In genomic region chr10:100160532-100160852, GRCm38 (mm10) we compare ENCODE assay signal across 14 mouse cellular contexts.
DNase-seq lines count a peak whose midpoint lies in the region; ATAC-seq and TF ChIP-seq lines count a peak whose summit lies in the region.
"Had no signal": no experiment of that assay in that cellular context is flagged by ENCODE, and none has a peak within 500 bp of the region (broad histone marks: within the 10 kb centered on the region; RNA-seq: fewer than 3 reads in every experiment).

No protein-coding gene starts in this region.

- TF ChIP-seq EP300 in stomach, postnatal 0 days (optimal IDR thresholded peaks at IDR 0.05) = no peak

- H3K4me2 ChIP-seq in heart, embryonic 12.5 days = peak overlapping the region; percentile 59; the same call in 1 of the 2 replicates
- H3K4me2 ChIP-seq in lung, embryonic 16.5 days (ENCODE audit: low read depth, low read length) = peak overlapping the region; percentile 37; the same call in 1 of the 2 replicates
- H3K4me2 ChIP-seq in liver, embryonic 11.5 days = peak overlapping the region; percentile 17; the same call in 1 of the 2 replicates
- no peak overlapping the region; the same call in 1 of the 2 replicates for H3K4me2 ChIP-seq in stomach, postnatal 0 days (replicated peaks; ENCODE audit: low read depth)
- no peak overlapping the region for H3K4me2 ChIP-seq in midbrain, embryonic 15.5 days
- H3K4me2 ChIP-seq: limb, embryonic 13.5 days; midbrain, embryonic 13.5 days; neural tube, embryonic 12.5 days had no signal

- H3K27me3 ChIP-seq in heart, embryonic 12.5 days (replicated peaks) = no peaks in the 10 kb centered on the region
- no peaks in the 10 kb centered on the region for H3K27me3 ChIP-seq in lung, embryonic 16.5 days (ENCODE audit: control insufficient read depth, insufficient read depth, low read depth, low read length)
- H3K27me3 ChIP-seq in liver, embryonic 11.5 days (replicated peaks; ENCODE audit: control insufficient read depth, insufficient read depth, low read length) = no peaks in the 10 kb centered on the region
- H3K27me3 ChIP-seq in stomach, postnatal 0 days (ENCODE audit: control insufficient read depth, insufficient read depth, low read length) = no peaks in the 10 kb centered on the region
- H3K27me3 ChIP-seq in midbrain, embryonic 15.5 days (replicated peaks) = no peaks in the 10 kb centered on the region
- H3K27me3 ChIP-seq: limb, embryonic 13.5 days; midbrain, embryonic 13.5 days; neural tube, embryonic 12.5 days had no signal

- ATAC-seq in heart, embryonic 12.5 days (ENCODE audit: insufficient number of reproducible peaks, low FRiP score) = no peak
- ATAC-seq in lung, embryonic 16.5 days (ENCODE audit: low read depth) = peak; percentile 16; the same call in 1 of the 2 replicates
- no peak for ATAC-seq in liver, embryonic 11.5 days (replicated peaks; ENCODE audit: low FRiP score)
- ATAC-seq in stomach, postnatal 0 days (ENCODE audit: low FRiP score, low TSS enrichment) = no peak
- no peak for ATAC-seq in midbrain, embryonic 15.5 days (replicated peaks)
- ATAC-seq: midbrain, embryonic 13.5 days had no signal

- intact Hi-C loops in heart, postnatal 10 days (cut with DNase I) = loop anchor here (10.0 kb wide), 1 partner anchor 406 kb away; the partner anchor contains the start of gene Csl

- no peak for DNase-seq in heart, postnatal 10 days
- DNase-seq in lung, postnatal 36 days = no peak
- DNase-seq in liver, embryonic 11.5 days (ENCODE audit: low spot score) = no peak
- DNase-seq in stomach, postnatal 0 days (ENCODE audit: low spot score) = no peak
- DNase-seq in spleen, adult 18-20 months = no peak
- DNase-seq: cerebellum, adult 11 months; gastrocnemius, postnatal 14 days; right cerebral cortex, adult 18-20 months had no signal

- peak overlapping the region; percentile 77 for H3K27ac ChIP-seq in heart, embryonic 12.5 days (ENCODE audit: poor library complexity, severe bottlenecking)
- peak overlapping the region; percentile 76 for H3K27ac ChIP-seq in lung, embryonic 16.5 days (ENCODE audit: low read length)
- H3K27ac ChIP-seq in liver, embryonic 11.5 days (ENCODE audit: low read depth, low read length) = no peak overlapping the region
- peak overlapping the region; percentile 45 for H3K27ac ChIP-seq in stomach, postnatal 0 days (replicated peaks)
- H3K27ac ChIP-seq in midbrain, embryonic 15.5 days = no peak overlapping the region
- H3K27ac ChIP-seq: midbrain, embryonic 13.5 days; neural tube, embryonic 12.5 days had no signal

- peaks cover 10% of the 10 kb centered on the region for H3K4me1 ChIP-seq in heart, embryonic 12.5 days (replicated peaks)
- H3K4me1 ChIP-seq in lung, embryonic 16.5 days (replicated peaks; ENCODE audit: control insufficient read depth, insufficient read depth, low read length) = peaks cover 6% of the 10 kb centered on the region
- H3K4me1 ChIP-seq in liver, embryonic 11.5 days (replicated peaks; ENCODE audit: control insufficient read depth, insufficient read depth, low read length) = no peaks in the 10 kb centered on the region
- no peaks in the 10 kb centered on the region for H3K4me1 ChIP-seq in stomach, postnatal 0 days (replicated peaks; ENCODE audit: control insufficient read depth, insufficient read depth)
- H3K4me1 ChIP-seq in midbrain, embryonic 15.5 days = no peaks in the 10 kb centered on the region
- H3K4me1 ChIP-seq: midbrain, embryonic 13.5 days; neural tube, embryonic 12.5 days had no signal

- no peaks in the 10 kb centered on the region for H3K9me3 ChIP-seq in heart, embryonic 12.5 days (replicated peaks)
- no peaks in the 10 kb centered on the region for H3K9me3 ChIP-seq in lung, embryonic 16.5 days (ENCODE audit: control insufficient read depth, low read length)
- H3K9me3 ChIP-seq in liver, embryonic 11.5 days (ENCODE audit: control insufficient read depth, low read length) = no peaks in the 10 kb centered on the region
- no peaks in the 10 kb centered on the region for H3K9me3 ChIP-seq in stomach, postnatal 0 days (ENCODE audit: control insufficient read depth, low read length)
- no peaks in the 10 kb centered on the region for H3K9me3 ChIP-seq in midbrain, embryonic 15.5 days
- H3K9me3 ChIP-seq: limb, embryonic 13.5 days; midbrain, embryonic 13.5 days; neural tube, embryonic 12.5 days had no signal

- no peak for TF ChIP-seq CTCF in stomach, postnatal 0 days (IDR thresholded peaks at IDR 0.05; ENCODE audit: low read depth)

- H3K9ac ChIP-seq in heart, embryonic 12.5 days = no peak overlapping the region
- H3K9ac ChIP-seq in lung, embryonic 16.5 days (ENCODE audit: low read length) = no peak overlapping the region
- H3K9ac ChIP-seq in liver, embryonic 11.5 days (ENCODE audit: low read depth, low read length) = no peak overlapping the region
- no peak overlapping the region for H3K9ac ChIP-seq in stomach, postnatal 0 days (ENCODE audit: low read length)
- H3K9ac ChIP-seq in midbrain, embryonic 15.5 days = no peak overlapping the region
- H3K9ac ChIP-seq: limb, embryonic 13.5 days; midbrain, embryonic 13.5 days; neural tube, embryonic 12.5 days had no signal

- H3K36me3 ChIP-seq in heart, embryonic 12.5 days = no peaks in the 10 kb centered on the region
- no peaks in the 10 kb centered on the region for H3K36me3 ChIP-seq in lung, embryonic 16.5 days (ENCODE audit: control insufficient read depth, insufficient read depth, low read length)
- H3K36me3 ChIP-seq in liver, embryonic 11.5 days (ENCODE audit: control insufficient read depth, insufficient read depth, low read length) = no peaks in the 10 kb centered on the region
- H3K36me3 ChIP-seq in stomach, postnatal 0 days (ENCODE audit: control insufficient read depth, insufficient read depth, low read length) = no peaks in the 10 kb centered on the region
- no peaks in the 10 kb centered on the region for H3K36me3 ChIP-seq in midbrain, embryonic 15.5 days (replicated peaks)
- H3K36me3 ChIP-seq: limb, embryonic 13.5 days; midbrain, embryonic 13.5 days; neural tube, embryonic 12.5 days had no signal

- 50% methylated on average over 4 of the region's 4 CpGs for WGBS in heart, embryonic 12.5 days
- 26% methylated on average over 4 of the region's 4 CpGs for WGBS in lung, embryonic 16.5 days
- WGBS in liver, embryonic 11.5 days = 60% methylated on average over 4 of the region's 4 CpGs
- 34% methylated on average over 4 of the region's 4 CpGs for whole genome bisulfite sequencing in stomach, postnatal 0 days
- WGBS in midbrain, embryonic 15.5 days = 77% methylated on average over 4 of the region's 4 CpGs

- no peak overlapping the region for H3K4me3 ChIP-seq in heart, embryonic 12.5 days
- no peak overlapping the region for H3K4me3 ChIP-seq in lung, embryonic 16.5 days (ENCODE audit: low read length)
- no peak overlapping the region for H3K4me3 ChIP-seq in liver, embryonic 11.5 days (ENCODE audit: low read depth, low read length)
- H3K4me3 ChIP-seq in stomach, postnatal 0 days (ENCODE audit: low read depth, low read length) = no peak overlapping the region
- no peak overlapping the region for H3K4me3 ChIP-seq in midbrain, embryonic 15.5 days
- H3K4me3 ChIP-seq: limb, embryonic 13.5 days; midbrain, embryonic 13.5 days; neural tube, embryonic 12.5 days had no signal

Comparison
In these comparisons a context has a peak if more than half of its experiments do, and no peak if none do; other contexts are left out.
1. H3K27ac ChIP-seq: peak in heart, embryonic 12.5 days (single experiment), lung, embryonic 16.5 days (single experiment) and stomach, postnatal 0 days (single experiment); none in liver, embryonic 11.5 days (single experiment) and midbrain, embryonic 15.5 days (single experiment).
2. H3K4me2 ChIP-seq: peak in heart, embryonic 12.5 days (single experiment), lung, embryonic 16.5 days (single experiment) and liver, embryonic 11.5 days (single experiment); none in stomach, postnatal 0 days (single experiment) and midbrain, embryonic 15.5 days (single experiment).